Mouse (Mus musculus): ENCODE measurements around the gene Dusp18. TPM values are rescaled to one million over a fixed set of nuclear protein-coding genes. Genes with fewer than 3 reads are reported as not detected.

The Dusp18 gene
- total and polyA plus RNA-seq, 3 experiments: 0.81 to 2.2 TPM; not detected in 1

- TF ChIP-seq CHD2 (IDR thresholded peaks at IDR 0.05; ENCODE audit: low read length) (no peak), TAL1 (IDR thresholded peaks at IDR 0.05; ENCODE audit: low read length) (no peak), TCF12 (IDR thresholded peaks at IDR 0.05; ENCODE audit: low read depth, low read length) (no peak), ZKSCAN1 (IDR thresholded peaks at IDR 0.05; ENCODE audit: low read depth, low read length) (no peak), POLR2AphosphoS5 (IDR thresholded peaks at IDR 0.05; ENCODE audit: borderline replicate concordance, low read depth, low read length) (no peak), CTCF (IDR thresholded peaks at IDR 0.05 in 2 of 3, conservative IDR thresholded peaks at IDR 0.05 in 1 of 3; ENCODE audit: control insufficient read depth in 1 of 3, insufficient read depth in 1 of 3, low read depth in 2 of 3, low read length in 3 of 3, poor library complexity in 1 of 3, severe bottlenecking in 1 of 3) (no peak), E2F4 (IDR thresholded peaks at IDR 0.05; ENCODE audit: borderline replicate concordance, low read depth, low read length) (no peak), RAD21 (IDR thresholded peaks at IDR 0.05; ENCODE audit: low read depth, low read length) (no peak), GATA1 (IDR thresholded peaks at IDR 0.05; ENCODE audit: low read depth, low read length) (no peak), MAFK (IDR thresholded peaks at IDR 0.05; ENCODE audit: borderline replicate concordance, low read depth, low read length) (no peak), TBP (IDR thresholded peaks at IDR 0.05; ENCODE audit: low read depth, low read length) (no peak), ZC3H11A (IDR thresholded peaks at IDR 0.05; ENCODE audit: low read depth, low read length) (no peak), SIN3A (IDR thresholded peaks at IDR 0.05; ENCODE audit: low read length) (no peak), EP300 (IDR thresholded peaks at IDR 0.05; ENCODE audit: low read depth in 1 of 2, low read length in 2 of 2) (no peak), MXI1 (IDR thresholded peaks at IDR 0.05; ENCODE audit: low read depth, low read length) (no peak), MYB (IDR thresholded peaks at IDR 0.05; ENCODE audit: low read depth, low read length) (no peak), GABPA (IDR thresholded peaks at IDR 0.05; ENCODE audit: low read depth, low read length) (no peak), USF2 (IDR thresholded peaks at IDR 0.05; ENCODE audit: borderline replicate concordance in 1 of 2, insufficient read depth in 1 of 2, low read depth in 1 of 2, low read length in 2 of 2) (no peak), SMC3 (IDR thresholded peaks at IDR 0.05; ENCODE audit: low read depth, low read length) (no peak)
- Histone ChIP-seq H3K36me3 (ENCODE audit: control insufficient read depth in 1 of 2, insufficient read depth in 2 of 2, low read length in 2 of 2) (no peaks in the 10 kb centered on the region), H3K9ac (ENCODE audit: control insufficient read depth, low read depth, low read length, poor library complexity, severe bottlenecking) (no peak overlapping the region), H3K79me2 (ENCODE audit: control insufficient read depth, insufficient read depth, low read length, poor library complexity) (no peaks in the 10 kb centered on the region), H3K9me3 (replicated peaks; ENCODE audit: insufficient read depth, low read length) (no peaks in the 10 kb centered on the region), H3K27me3 (ENCODE audit: control insufficient read depth in 1 of 2, insufficient read depth in 2 of 2, low read length in 2 of 2) (peaks cover 25 to 27% of the 10 kb centered on the region in 2 experiments), H3K27ac (ENCODE audit: control insufficient read depth, low read depth, low read length) (no peak overlapping the region), H3K4me3 (ENCODE audit: control insufficient read depth in 1 of 2, insufficient read depth in 1 of 2, low read depth in 2 of 2, low read length in 2 of 2) (no peak overlapping the region), H3K4me1 (ENCODE audit: control insufficient read depth in 1 of 2, insufficient read depth in 2 of 2, low read length in 2 of 2) (no peaks in the 10 kb centered on the region)
- DNase-seq (ENCODE audit: low read depth, low spot score): no peak
Observed at GRCm38 (mm10) chr11:3941371-3941770, 46.3 kb downstream of the Dusp18 start.

- Histone ChIP-seq H3K36me3 (ENCODE audit: control insufficient read depth in 1 of 2, insufficient read depth in 2 of 2, low read length in 2 of 2) (no peaks in the 10 kb centered on the region), H3K4me3 (ENCODE audit: control insufficient read depth in 1 of 2, insufficient read depth in 1 of 2, low read depth in 2 of 2, low read length in 2 of 2) (no peak overlapping the region), H3K9ac (ENCODE audit: control insufficient read depth, low read depth, low read length, poor library complexity, severe bottlenecking) (no peak overlapping the region), H3K9me3 (replicated peaks; ENCODE audit: insufficient read depth, low read length) (no peaks in the 10 kb centered on the region), H3K4me1 (ENCODE audit: control insufficient read depth in 1 of 2, insufficient read depth in 2 of 2, low read length in 2 of 2) (no peaks in the 10 kb centered on the region), H3K27ac (ENCODE audit: control insufficient read depth, low read depth, low read length) (no peak overlapping the region), H3K27me3 (ENCODE audit: control insufficient read depth in 1 of 2, insufficient read depth in 2 of 2, low read length in 2 of 2) (peaks cover 6 to 19% of the 10 kb centered on the region in 2 experiments), H3K79me2 (ENCODE audit: control insufficient read depth, insufficient read depth, low read length, poor library complexity) (no peaks in the 10 kb centered on the region)
- DNase-seq (ENCODE audit: low read depth, low spot score): no peak
- no peak for TF ChIP-seq UBTF (IDR thresholded peaks at IDR 0.05; ENCODE audit: borderline replicate concordance, insufficient read depth, low read depth, low read length)
- no peak for TF ChIP-seq MAZ (IDR thresholded peaks at IDR 0.05; ENCODE audit: low read depth, low read length)
- no peak for TF ChIP-seq KAT2A (conservative IDR thresholded peaks at IDR 0.05; ENCODE audit: low read depth, low read length)
- no peak for TF ChIP-seq ETS1 (IDR thresholded peaks at IDR 0.05; ENCODE audit: low read depth, low read length)
- no peak for TF ChIP-seq HCFC1 (IDR thresholded peaks at IDR 0.05; ENCODE audit: low read depth, low read length)
- no peak for TF ChIP-seq SIN3A (IDR thresholded peaks at IDR 0.05; ENCODE audit: low read length)
Observed at GRCm38 (mm10) chr11:3946386-3946785, 51.3 kb downstream of the Dusp18 start.

All from MEL (cell line).